Mouse (Mus musculus) hindbrain, embryonic 16.5 days (tissue): ENCODE data around the gene Narf. TPM values are rescaled to one million over a fixed set of nuclear protein-coding genes. Genes with fewer than 3 reads are reported as not detected.

Experiments
- polyA plus RNA-seq: library from polyadenylated mRNA; unstranded; fragments of >200 nt; fragmentation: Nextera tagmentation; extraction: Ambion mirVana; gene quantifications from 2 replicates; pipeline ENCODE4 v1.2.1, GENCODE M21; 2015

Gene Narf
- polyA plus RNA-seq, 1 experiment from 2014 or later = 85.9 TPM

Other genes starting within 250 kb of the Narf start
- 124 and 141 TPM in 2 replicates for gene Csnk1d, start 245.9 kb upstream of the Narf start, polyA plus RNA-seq
- gene Cd7, start 197.8 kb upstream of the Narf start, polyA plus RNA-seq = 0.29 TPM in 1 of 2 replicates, not detected in the other
- not detected in 2 replicates for gene Sectm1b, start 173.7 kb upstream of the Narf start, polyA plus RNA-seq
- not detected in 2 replicates for gene Sectm1a, start 156.0 kb upstream of the Narf start, polyA plus RNA-seq
- not detected in 2 replicates for gene Tex19.2, start 118.6 kb upstream of the Narf start, polyA plus RNA-seq
- gene Tex19.1, start 91.1 kb upstream of the Narf start, polyA plus RNA-seq = not detected in 2 replicates
- gene Uts2r, start 77.0 kb upstream of the Narf start, polyA plus RNA-seq = 0.73 and 0.89 TPM in 2 replicates
- 31.4 and 37.9 TPM in 2 replicates for gene Hexdc, start 32.8 kb upstream of the Narf start, polyA plus RNA-seq
- 32.7 and 33.3 TPM in 2 replicates for gene Ogfod3, start 32.5 kb upstream of the Narf start, polyA plus RNA-seq
- 36.8 and 41.0 TPM in 2 replicates for gene Cybc1, start 7.9 kb upstream of the Narf start, polyA plus RNA-seq
- 11.6 and 12.5 TPM in 2 replicates for gene Foxk2, start 22.7 kb downstream of the Narf start, polyA plus RNA-seq
- 87.3 and 90.0 TPM in 2 replicates for gene Wdr45b, start 117.2 kb downstream of the Narf start, polyA plus RNA-seq
- gene Rab40b, start 151.0 kb downstream of the Narf start, polyA plus RNA-seq = 13.6 and 14.1 TPM in 2 replicates
- gene Fn3krp, start 184.1 kb downstream of the Narf start, polyA plus RNA-seq = 8.3 and 12.2 TPM in 2 replicates
- 7.7 and 7.8 TPM in 2 replicates for gene Fn3k, start 197.7 kb downstream of the Narf start, polyA plus RNA-seq
- 60.8 and 64.2 TPM in 2 replicates for gene Tbcd, start 214.7 kb downstream of the Narf start, polyA plus RNA-seq